Mouse (Mus musculus) gastrocnemius, postnatal 14 days (tissue): ENCODE measurements around the gene Kcnh7. TPM values are rescaled to one million over a fixed set of nuclear protein-coding genes. Genes with fewer than 3 reads are reported as not detected.
"Not testable (repeated sequence)": the region's sequence is repeated elsewhere in the genome, so short reads cannot be mapped to it uniquely, and the experiment has no call there.

Experiments
- DNase-seq: peaks from one replicate; pipeline ENCODE4 v3.0.0; 2021; ENCODE audit warnings: mixed read lengths
- intact Hi-C: fragments of 180-260 bp; cut with DNase I; formaldehyde crosslinking; loops from one replicate; pipeline ENCODE4 v1.15.1; 2025; ENCODE audit warnings: low total_unique reads
- total RNA-seq, 2 experiments: library from RNA; stranded (reverse); gene quantifications; 2 replicates each; pipeline ENCODE4 v1.2.3; 2021

The Kcnh7 gene
- total RNA-seq, 2 experiments from 2014 or later: 0.44 to 0.76 TPM

GRCm38 (mm10) chr2:62746256-62746655 lies 437.8 kb downstream of the Kcnh7 start:
- intact Hi-C loops: no loop called here
- no peak for DNase-seq

GRCm38 (mm10) chr2:62743098-62743497 lies 441.0 kb downstream of the Kcnh7 start:
- DNase-seq: no peak
- intact Hi-C loops: no loop called here

- intact Hi-C loops: no loop called here
These were observed 453.4 kb downstream of the Kcnh7 start for GRCm38 (mm10) chr2:62730671-62731070.

GRCm38 (mm10) chr2:62727732-62728131 lies 456.4 kb downstream of the Kcnh7 start:
- DNase-seq: no peak
- intact Hi-C loops: no loop called here

More at GRCm38 (mm10) chr2:62730671-62731070, 453.4 kb downstream of the Kcnh7 start:
- DNase-seq: no peak

GRCm38 (mm10) chr2:62725946-62726345 lies 458.1 kb downstream of the Kcnh7 start:
- no peak for DNase-seq
- intact Hi-C loops: no loop called here

GRCm38 (mm10) chr2:62718411-62718810 lies 465.7 kb downstream of the Kcnh7 start:
- intact Hi-C loops: no loop called here
- DNase-seq: no peak

- no peak for DNase-seq
These were observed 466.8 kb downstream of the Kcnh7 start for GRCm38 (mm10) chr2:62717270-62717669.

GRCm38 (mm10) chr2:62715260-62715659 lies 468.8 kb downstream of the Kcnh7 start:
- intact Hi-C loops: no loop called here

More at GRCm38 (mm10) chr2:62717270-62717669, 466.8 kb downstream of the Kcnh7 start:
- intact Hi-C loops: no loop called here

GRCm38 (mm10) chr2:62714362-62714761 lies 469.7 kb downstream of the Kcnh7 start:
- DNase-seq, intact Hi-C loops: not testable (repeated sequence)

More at GRCm38 (mm10) chr2:62715260-62715659, 468.8 kb downstream of the Kcnh7 start:
- DNase-seq: no peak

GRCm38 (mm10) chr2:62709633-62710032 lies 474.5 kb downstream of the Kcnh7 start:
- intact Hi-C loops: no loop called here
- DNase-seq: no peak

- intact Hi-C loops: no loop called here
- DNase-seq: no peak
These were observed 477.8 kb downstream of the Kcnh7 start for GRCm38 (mm10) chr2:62706313-62706712.

GRCm38 (mm10) chr2:62685934-62686333 lies 498.2 kb downstream of the Kcnh7 start:
- intact Hi-C loops: no loop called here
- no peak for DNase-seq

GRCm38 (mm10) chr2:62684989-62685595 lies 499.0 kb downstream of the Kcnh7 start:
- no peak for DNase-seq
- intact Hi-C loops: no loop called here

- intact Hi-C loops: no loop called here
- DNase-seq: no peak
These were observed 502.4 kb downstream of the Kcnh7 start for GRCm38 (mm10) chr2:62681667-62682066.

GRCm38 (mm10) chr2:62672788-62673187 lies 511.3 kb downstream of the Kcnh7 start:
- intact Hi-C loops: no loop called here
- DNase-seq: no peak

- intact Hi-C loops: no loop called here
- no peak for DNase-seq
These were observed 513.3 kb downstream of the Kcnh7 start for GRCm38 (mm10) chr2:62670767-62671166.

- intact Hi-C loops: no loop called here
- no peak for DNase-seq
These were observed 513.8 kb downstream of the Kcnh7 start for GRCm38 (mm10) chr2:62670301-62670700.

- no peak for DNase-seq
- intact Hi-C loops: no loop called here
These were observed 514.2 kb downstream of the Kcnh7 start for GRCm38 (mm10) chr2:62669848-62670247.

- intact Hi-C loops: no loop called here
- no peak for DNase-seq
These were observed 518.6 kb downstream of the Kcnh7 start for GRCm38 (mm10) chr2:62665536-62665935.

- intact Hi-C loops: no loop called here
- DNase-seq: no peak
These were observed 519.2 kb downstream of the Kcnh7 start for GRCm38 (mm10) chr2:62664839-62665238.

- DNase-seq: peak; percentile 79
- intact Hi-C loops: no loop called here
These were observed 519.9 kb downstream of the Kcnh7 start, which contains the start of gene Gca for GRCm38 (mm10) chr2:62664135-62664670. TSS of gene Gca (plus strand) at chr2:62664285.
